Comparison of ENCODE assay signal across 26 mouse cellular contexts in the genomic region with DNA sequence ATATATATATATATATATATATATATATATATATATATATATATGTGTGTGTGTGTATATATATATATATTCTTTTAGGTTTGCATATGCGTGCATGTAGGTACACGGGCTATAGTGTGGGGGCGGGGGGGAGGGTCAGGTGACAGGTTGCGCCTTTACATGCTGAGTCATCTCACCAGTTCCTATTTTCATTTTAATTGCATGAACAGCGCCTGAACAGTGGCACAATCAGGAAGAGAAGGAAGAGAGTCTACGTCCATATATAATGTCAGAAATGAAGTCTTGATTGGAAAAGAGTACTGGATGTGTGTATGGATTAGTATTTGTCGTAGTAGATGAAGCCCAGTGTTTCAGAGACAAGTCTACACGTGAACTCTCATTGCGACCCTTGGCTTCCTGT.
DNase-seq lines count a peak whose midpoint lies in the region; ATAC-seq and TF ChIP-seq lines count a peak whose summit lies in the region.
"Had no signal": no experiment of that assay in that cellular context is flagged by ENCODE, and none has a peak within 500 bp of the region (broad histone marks: within the 10 kb centered on the region; RNA-seq: fewer than 3 reads in every experiment).

No protein-coding gene starts in this region.

- no peaks in the 10 kb centered on the region for H3K36me3 ChIP-seq in hindbrain, embryonic 12.5 days
- peaks cover 4% of the 10 kb centered on the region; the same call in 1 of the 2 replicates for H3K36me3 ChIP-seq in hindbrain, embryonic 16.5 days (ENCODE audit: control insufficient read depth, insufficient read depth, low read length)
- H3K36me3 ChIP-seq in midbrain, embryonic 15.5 days (replicated peaks): no peaks in the 10 kb centered on the region; the same call in 1 of the 2 replicates
- H3K36me3 ChIP-seq in midbrain, embryonic 10.5 days: no peaks in the 10 kb centered on the region
- H3K36me3 ChIP-seq in forebrain, embryonic 16.5 days (ENCODE audit: control insufficient read depth, insufficient read depth): no peaks in the 10 kb centered on the region
- no peaks in the 10 kb centered on the region; the same call in 1 of the 2 replicates for H3K36me3 ChIP-seq in neural tube, embryonic 15.5 days
- no peaks in the 10 kb centered on the region for H3K36me3 ChIP-seq in intestine, postnatal 0 days (ENCODE audit: control insufficient read depth, insufficient read depth)
- H3K36me3 ChIP-seq: embryonic facial prominence, embryonic 12.5 days; kidney, embryonic 15.5 days; limb, embryonic 13.5 days; liver, embryonic 13.5 days; stomach, embryonic 15.5 days had no signal

- no peak for TF ChIP-seq CTCF in intestine, postnatal 0 days (IDR thresholded peaks at IDR 0.05; ENCODE audit: low read depth)

- no peaks in the 10 kb centered on the region for H3K27me3 ChIP-seq in hindbrain, embryonic 12.5 days
- H3K27me3 ChIP-seq in hindbrain, embryonic 16.5 days (replicated peaks; ENCODE audit: control insufficient read depth, insufficient read depth, low read length): no peaks in the 10 kb centered on the region
- H3K27me3 ChIP-seq in midbrain, embryonic 15.5 days (replicated peaks): no peaks in the 10 kb centered on the region
- H3K27me3 ChIP-seq in midbrain, embryonic 10.5 days (ENCODE audit: low read depth, poor library complexity, severe bottlenecking): no peaks in the 10 kb centered on the region
- H3K27me3 ChIP-seq in forebrain, embryonic 16.5 days (replicated peaks; ENCODE audit: control insufficient read depth, insufficient read depth, low read length): no peaks in the 10 kb centered on the region
- H3K27me3 ChIP-seq in neural tube, embryonic 15.5 days (replicated peaks): no peaks in the 10 kb centered on the region
- no peaks in the 10 kb centered on the region for H3K27me3 ChIP-seq in intestine, postnatal 0 days (replicated peaks; ENCODE audit: control insufficient read depth, insufficient read depth, low read length)
- H3K27me3 ChIP-seq: embryonic facial prominence, embryonic 12.5 days; kidney, embryonic 15.5 days; limb, embryonic 13.5 days; liver, embryonic 13.5 days; Patski; stomach, embryonic 15.5 days had no signal

- no peaks in the 10 kb centered on the region for H3K9me3 ChIP-seq in hindbrain, embryonic 12.5 days (replicated peaks)
- H3K9me3 ChIP-seq in hindbrain, embryonic 16.5 days (ENCODE audit: control insufficient read depth, low read length): no peaks in the 10 kb centered on the region
- no peaks in the 10 kb centered on the region for H3K9me3 ChIP-seq in midbrain, embryonic 15.5 days
- no peaks in the 10 kb centered on the region for H3K9me3 ChIP-seq in midbrain, embryonic 10.5 days (replicated peaks)
- H3K9me3 ChIP-seq in forebrain, embryonic 16.5 days (ENCODE audit: control insufficient read depth, low read length): no peaks in the 10 kb centered on the region
- no peaks in the 10 kb centered on the region for H3K9me3 ChIP-seq in neural tube, embryonic 15.5 days (replicated peaks)
- no peaks in the 10 kb centered on the region for H3K9me3 ChIP-seq in intestine, postnatal 0 days (ENCODE audit: control insufficient read depth)
- H3K9me3 ChIP-seq: embryonic facial prominence, embryonic 12.5 days; kidney, embryonic 15.5 days; limb, embryonic 13.5 days; liver, embryonic 13.5 days; stomach, embryonic 15.5 days had no signal

- H3K4me1 ChIP-seq in hindbrain, embryonic 12.5 days: peaks cover 13% of the 10 kb centered on the region
- peaks cover 14% of the 10 kb centered on the region for H3K4me1 ChIP-seq in hindbrain, embryonic 16.5 days (ENCODE audit: control insufficient read depth, insufficient read depth, low read depth, low read length)
- H3K4me1 ChIP-seq in midbrain, embryonic 15.5 days: peaks cover 20% of the 10 kb centered on the region
- peaks cover 8% of the 10 kb centered on the region for H3K4me1 ChIP-seq in midbrain, embryonic 10.5 days
- peaks cover 16% of the 10 kb centered on the region for H3K4me1 ChIP-seq in forebrain, embryonic 16.5 days (replicated peaks; ENCODE audit: control insufficient read depth, insufficient read depth, low read length)
- H3K4me1 ChIP-seq in neural tube, embryonic 15.5 days: peaks cover 20% of the 10 kb centered on the region
- H3K4me1 ChIP-seq in intestine, postnatal 0 days (replicated peaks; ENCODE audit: control insufficient read depth, insufficient read depth, low read length): no peaks in the 10 kb centered on the region
- H3K4me1 ChIP-seq: stomach, embryonic 15.5 days had no signal

- H3K4me3 ChIP-seq in hindbrain, embryonic 12.5 days: no peak overlapping the region
- H3K4me3 ChIP-seq in hindbrain, embryonic 16.5 days (ENCODE audit: low read length): no peak overlapping the region
- no peak overlapping the region for H3K4me3 ChIP-seq in midbrain, embryonic 15.5 days
- no peak overlapping the region for H3K4me3 ChIP-seq in midbrain, embryonic 10.5 days
- H3K4me3 ChIP-seq in forebrain, embryonic 16.5 days (replicated peaks; ENCODE audit: low read length): no peak overlapping the region
- no peak overlapping the region for H3K4me3 ChIP-seq in neural tube, embryonic 15.5 days (replicated peaks)
- no peak overlapping the region for H3K4me3 ChIP-seq in intestine, postnatal 0 days (ENCODE audit: low read depth, low read length)
- H3K4me3 ChIP-seq: embryonic facial prominence, embryonic 12.5 days; erythroblast, embryonic 14.5 days; heart, adult 2 months; kidney, embryonic 15.5 days; limb, embryonic 13.5 days; liver, embryonic 13.5 days; stomach, embryonic 15.5 days had no signal

- no peak overlapping the region for H3K4me2 ChIP-seq in hindbrain, embryonic 12.5 days (replicated peaks)
- H3K4me2 ChIP-seq in hindbrain, embryonic 16.5 days (ENCODE audit: low read length): no peak overlapping the region
- no peak overlapping the region for H3K4me2 ChIP-seq in midbrain, embryonic 15.5 days
- no peak overlapping the region for H3K4me2 ChIP-seq in forebrain, embryonic 16.5 days (ENCODE audit: low read length)
- H3K4me2 ChIP-seq in neural tube, embryonic 15.5 days: no peak overlapping the region
- H3K4me2 ChIP-seq in intestine, postnatal 0 days (replicated peaks; ENCODE audit: low read depth): no peak overlapping the region
- H3K4me2 ChIP-seq: embryonic facial prominence, embryonic 12.5 days; kidney, embryonic 15.5 days; liver, embryonic 13.5 days; lung, embryonic 14.5 days; stomach, embryonic 15.5 days had no signal

- no peak overlapping the region for H3K9ac ChIP-seq in hindbrain, embryonic 12.5 days
- no peak overlapping the region for H3K9ac ChIP-seq in hindbrain, embryonic 16.5 days (ENCODE audit: low read depth, low read length)
- no peak overlapping the region for H3K9ac ChIP-seq in midbrain, embryonic 15.5 days
- no peak overlapping the region for H3K9ac ChIP-seq in forebrain, embryonic 16.5 days (replicated peaks; ENCODE audit: low read depth, low read length)
- no peak overlapping the region for H3K9ac ChIP-seq in neural tube, embryonic 15.5 days (replicated peaks)
- no peak overlapping the region for H3K9ac ChIP-seq in intestine, postnatal 0 days (ENCODE audit: low read depth, low read length)
- H3K9ac ChIP-seq: embryonic facial prominence, embryonic 12.5 days; kidney, embryonic 15.5 days; limb, embryonic 13.5 days; liver, embryonic 13.5 days; lung, embryonic 14.5 days; stomach, embryonic 15.5 days had no signal

- peak overlapping the region; percentile 81; the same call in 1 of the 2 replicates for H3K27ac ChIP-seq in hindbrain, embryonic 12.5 days
- H3K27ac ChIP-seq in hindbrain, embryonic 16.5 days (ENCODE audit: low read depth, low read length): no peak overlapping the region
- H3K27ac ChIP-seq in midbrain, embryonic 15.5 days: peak overlapping the region; percentile 78; the same call in 1 of the 2 replicates
- no peak overlapping the region for H3K27ac ChIP-seq in midbrain, embryonic 10.5 days (replicated peaks)
- H3K27ac ChIP-seq in forebrain, embryonic 16.5 days (ENCODE audit: low read length): peak overlapping the region; percentile 96
- H3K27ac ChIP-seq in neural tube, embryonic 15.5 days (replicated peaks): peak overlapping the region; percentile 82
- H3K27ac ChIP-seq in intestine, postnatal 0 days (ENCODE audit: low read depth, low read length): no peak overlapping the region
- H3K27ac ChIP-seq: heart, adult 2 months; kidney, embryonic 15.5 days; liver, embryonic 13.5 days; stomach, embryonic 15.5 days had no signal

- DNase-seq in midbrain, embryonic 10.5 days (ENCODE audit: low spot score): no peak
- no peak for DNase-seq in ovary, adult 18-20 months (ENCODE audit: low spot score)
- DNase-seq: adrenal gland, postnatal 10 days; B cell, adult 2 months; gastrocnemius, postnatal 14 days; heart, adult 2 months; heart, postnatal 4 days; kidney, postnatal 4 days; liver, embryonic 13.5 days; lung, embryonic 14.5 days; lung, postnatal 4 days; right cerebral cortex, postnatal 25 days had no signal

- no peak for ATAC-seq in hindbrain, embryonic 12.5 days (ENCODE audit: low FRiP score)
- no peak for ATAC-seq in hindbrain, embryonic 16.5 days
- no peak for ATAC-seq in midbrain, embryonic 15.5 days (replicated peaks)
- no peak for ATAC-seq in forebrain, embryonic 16.5 days
- no peak for ATAC-seq in neural tube, embryonic 15.5 days (ENCODE audit: low FRiP score)
- ATAC-seq in intestine, postnatal 0 days: no peak
- ATAC-seq: activated CD4-positive, CD25-positive, alpha-beta regulatory T cell, adult 4 months; intestine, embryonic 16.5 days; Patski had no signal

- WGBS in hindbrain, embryonic 12.5 days: 89% methylated on average over 9 of the region's 9 CpGs
- WGBS in hindbrain, embryonic 16.5 days: 90% methylated on average over 9 of the region's 9 CpGs
- 93% methylated on average over 9 of the region's 9 CpGs for WGBS in midbrain, embryonic 15.5 days
- WGBS in midbrain, embryonic 10.5 days: 93% methylated on average over 9 of the region's 9 CpGs
- WGBS in forebrain, embryonic 16.5 days: 90% methylated on average over 9 of the region's 9 CpGs
- 91% methylated on average over 9 of the region's 9 CpGs for WGBS in neural tube, embryonic 15.5 days
- 91% methylated on average over 9 of the region's 9 CpGs for WGBS in intestine, postnatal 0 days

Comparison
In these comparisons a context has a peak if more than half of its experiments do, and no peak if none do; other contexts are left out.
1. H3K27ac ChIP-seq: peak in hindbrain, embryonic 12.5 days (single experiment), midbrain, embryonic 15.5 days (single experiment), forebrain, embryonic 16.5 days (single experiment) and neural tube, embryonic 15.5 days (single experiment); none in hindbrain, embryonic 16.5 days (single experiment), midbrain, embryonic 10.5 days (single experiment) and intestine, postnatal 0 days (single experiment).